Mouse (Mus musculus): Measurements from ENCODE around the gene Gm10024. TPM values are rescaled to one million over a fixed set of nuclear protein-coding genes. Genes with fewer than 3 reads are reported as not detected.
"Not testable (repeated sequence)": the region's sequence is repeated elsewhere in the genome, so short reads cannot be mapped to it uniquely, and the experiment has no call there.

The Gm10024 gene
- polyA plus RNA-seq, 1 experiment from 2014 or later: not detected

DNA sequence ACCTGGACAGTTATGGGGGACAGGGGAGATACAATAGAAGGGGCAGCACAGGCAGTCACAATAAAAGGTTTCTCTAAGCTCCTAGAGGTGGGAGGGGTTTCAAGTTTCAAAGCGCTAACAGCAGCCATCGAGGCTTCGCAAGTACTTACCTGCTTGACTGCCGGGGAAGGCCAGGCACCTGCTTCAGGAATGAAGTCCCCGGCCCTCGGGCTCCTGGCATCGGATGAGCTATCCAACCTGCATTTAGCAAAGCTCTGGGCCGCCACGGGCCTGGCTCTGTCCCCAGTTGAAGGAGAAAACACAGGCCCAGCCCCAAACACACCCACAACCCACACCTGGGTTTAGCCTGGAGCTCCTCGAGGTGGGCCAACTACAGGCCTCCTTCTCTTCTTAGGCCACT lies 24.2 kb upstream of the Gm10024 start:
- 20% methylated on average over 10 of the region's 10 CpGs for WGBS
- ATAC-seq (ENCODE audit: extremely low read depth, insufficient number of reproducible peaks, low FRiP score, low TSS enrichment): no peak
- Histone ChIP-seq H3K4me1 (peaks cover 11% of the 10 kb centered on the region), H3K4me2 (no peak overlapping the region), H3K27ac (replicated peaks) (no peak overlapping the region), H3K27me3 (replicated peaks) (peaks cover 92% of the 10 kb centered on the region), H3K36me3 (no peaks in the 10 kb centered on the region), H3K9me3 (no peaks in the 10 kb centered on the region), H3K4me3 (no peak overlapping the region), H3K9ac (no peak overlapping the region)

DNA sequence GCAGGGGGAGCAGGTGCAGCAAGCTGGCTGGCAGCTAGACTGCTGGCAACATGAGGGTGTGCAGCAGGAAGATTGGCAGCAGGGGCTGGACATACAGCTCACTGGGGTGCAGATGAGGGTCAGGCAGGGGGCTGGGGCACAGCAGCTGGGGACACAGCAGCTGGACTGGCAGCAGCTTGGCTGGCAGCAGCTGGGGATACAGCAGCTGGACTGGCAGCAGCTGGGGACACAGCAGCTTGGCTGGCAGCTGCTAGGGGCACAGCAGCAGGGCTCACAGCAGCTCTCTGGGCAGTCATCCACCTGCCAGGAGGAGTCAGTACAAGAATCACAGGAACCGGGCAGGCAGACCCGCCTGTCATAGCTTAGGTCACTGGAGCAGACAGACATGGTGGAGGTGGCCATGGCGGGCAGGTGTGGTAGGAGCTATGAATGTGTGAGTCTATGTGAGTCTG lies 20.9 kb upstream of the Gm10024 start, which contains the start of gene Gm19402:
Gm19402 (minus strand) TSS at position 402 of the 452 bp plus-strand sequence.
- not testable (repeated sequence) for H3K27ac ChIP-seq (replicated peaks); ATAC-seq (ENCODE audit: extremely low read depth, insufficient number of reproducible peaks, low FRiP score, low TSS enrichment); H3K9me3 ChIP-seq; H3K9ac ChIP-seq; H3K4me3 ChIP-seq; H3K36me3 ChIP-seq; H3K4me2 ChIP-seq
- WGBS: 58% methylated on average over 3 of the region's 3 CpGs
- H3K4me1 ChIP-seq: peaks cover 11% of the 10 kb centered on the region
- peaks cover 75% of the 10 kb centered on the region for H3K27me3 ChIP-seq (replicated peaks)

DNA sequence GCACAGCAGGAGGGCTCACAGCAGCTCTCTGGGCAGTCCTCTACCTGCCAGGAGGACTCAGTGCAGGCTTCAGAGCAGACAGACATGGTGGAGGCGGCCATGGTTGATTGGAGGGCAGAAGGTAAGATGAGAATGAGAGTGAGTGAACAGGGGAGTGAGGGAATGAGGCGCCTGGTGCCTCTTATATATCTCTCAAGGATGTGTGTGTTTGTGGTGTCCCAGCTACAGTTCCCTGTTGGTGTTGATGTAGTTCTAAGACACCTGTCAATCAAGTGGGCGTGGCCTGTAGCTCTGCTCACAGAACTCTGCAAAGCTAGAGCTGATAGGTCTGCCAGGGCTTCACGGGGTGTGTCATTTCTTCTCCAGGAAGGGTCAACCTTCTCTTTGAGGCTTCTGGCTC lies 14.1 kb upstream of the Gm10024 start, which contains the start of gene Gm9508:
Gm9508 (minus strand) TSS at position 101 of the 400 bp plus-strand sequence.
- Histone ChIP-seq H3K9ac (no peak within 1 kb of the TSS), H3K9me3 (peaks cover 7% of the 10 kb centered on the region; the same call in 1 of the 2 replicates), H3K4me2 (no peak within 1 kb of the TSS), H3K36me3 (no peaks in the 10 kb centered on the region), H3K27me3 (replicated peaks) (peaks cover 26% of the 10 kb centered on the region), H3K4me3 (no peak within 1 kb of the TSS), H3K4me1 (no peaks in the 10 kb centered on the region), H3K27ac (replicated peaks) (no peak within 1 kb of the TSS)
- 33% methylated on average over 4 of the region's 4 CpGs for WGBS
- no peak for ATAC-seq (ENCODE audit: extremely low read depth, insufficient number of reproducible peaks, low FRiP score, low TSS enrichment)

GRCm38 (mm10) chr10:77706326-77706725 lies 4.9 kb upstream of the Gm10024 start, which contains the start of gene Gm10272:
Gene Gm10272, plus strand, starts transcription at chr10:77706626.
- H3K4me3 ChIP-seq: no peak within 1 kb of the TSS
- H3K4me2 ChIP-seq: no peak within 1 kb of the TSS
- no peaks in the 10 kb centered on the region for H3K36me3 ChIP-seq
- H3K27ac ChIP-seq (replicated peaks): no peak within 1 kb of the TSS
- H3K9me3 ChIP-seq: 0 out of 2 replicates have a peak, but pooled peaks cover 12% of the 10 kb centered on the region
- 100% methylated on average over 1 of the region's 1 CpGs for WGBS
- H3K27me3 ChIP-seq (replicated peaks): no peaks in the 10 kb centered on the region
- ATAC-seq (ENCODE audit: extremely low read depth, insufficient number of reproducible peaks, low FRiP score, low TSS enrichment): no peak
- no peak within 1 kb of the TSS for H3K9ac ChIP-seq
- H3K4me1 ChIP-seq: no peaks in the 10 kb centered on the region

DNA sequence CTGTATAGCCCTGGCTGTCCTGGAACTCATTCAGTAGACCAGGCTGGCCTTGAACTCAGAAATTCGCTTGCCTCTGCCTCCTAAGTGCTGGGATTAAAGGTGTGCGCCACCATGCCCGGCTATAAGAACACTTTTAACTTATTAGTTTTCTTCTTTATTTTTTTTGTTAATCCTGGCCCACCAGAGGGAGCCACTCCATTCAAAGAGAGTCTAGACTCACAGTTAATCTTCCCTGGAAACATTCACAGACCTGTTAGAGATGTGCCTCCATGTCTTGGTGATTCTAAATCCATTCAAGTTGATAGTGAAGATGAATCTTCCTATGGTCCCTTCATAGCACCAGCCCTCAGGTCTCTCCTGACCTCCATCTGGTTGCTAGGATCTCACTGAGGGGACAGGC lies 1.4 kb upstream of the Gm10024 start:
- H3K9me3 ChIP-seq: 0 out of 2 replicates have a peak, but pooled peaks cover 8% of the 10 kb centered on the region
- no peaks in the 10 kb centered on the region for H3K36me3 ChIP-seq
- H3K4me3 ChIP-seq: no peak overlapping the region
- H3K4me1 ChIP-seq: no peaks in the 10 kb centered on the region
- H3K27me3 ChIP-seq (replicated peaks): no peaks in the 10 kb centered on the region
- ATAC-seq (ENCODE audit: extremely low read depth, insufficient number of reproducible peaks, low FRiP score, low TSS enrichment): no peak
- no peak overlapping the region for H3K4me2 ChIP-seq
- WGBS: 67% methylated on average over 3 of the region's 3 CpGs
- H3K27ac ChIP-seq (replicated peaks): no peak overlapping the region
- H3K9ac ChIP-seq: no peak overlapping the region

DNA sequence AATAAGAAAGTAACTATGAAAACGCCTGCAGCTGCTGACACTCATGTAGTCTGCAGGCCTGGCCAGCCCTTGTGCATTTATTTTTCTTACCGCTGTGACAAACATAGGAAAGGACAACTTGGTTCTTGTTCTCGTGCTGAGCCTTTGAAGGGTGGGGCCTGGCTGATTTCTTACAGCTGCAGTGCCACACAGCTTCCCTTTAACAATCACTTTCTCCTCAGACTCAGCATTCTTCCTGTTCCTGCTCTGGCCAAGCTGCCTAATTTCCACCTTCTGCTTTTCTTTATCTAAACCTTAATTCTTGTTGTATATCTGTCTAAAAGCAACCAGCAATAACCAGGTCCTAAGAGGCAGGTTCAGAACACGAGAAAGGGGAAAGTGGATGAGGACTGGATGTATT lies 2.5 kb downstream of the Gm10024 start:
- Histone ChIP-seq H3K4me3 (no peak overlapping the region), H3K27me3 (replicated peaks) (no peaks in the 10 kb centered on the region), H3K4me1 (no peaks in the 10 kb centered on the region), H3K9me3 (0 out of 2 replicates have a peak, but pooled peaks cover 8% of the 10 kb centered on the region), H3K9ac (no peak overlapping the region), H3K27ac (replicated peaks) (no peak overlapping the region), H3K36me3 (no peaks in the 10 kb centered on the region), H3K4me2 (no peak overlapping the region)
- WGBS: 59% methylated on average over 4 of the region's 4 CpGs
- ATAC-seq (ENCODE audit: extremely low read depth, insufficient number of reproducible peaks, low FRiP score, low TSS enrichment): no peak

DNA sequence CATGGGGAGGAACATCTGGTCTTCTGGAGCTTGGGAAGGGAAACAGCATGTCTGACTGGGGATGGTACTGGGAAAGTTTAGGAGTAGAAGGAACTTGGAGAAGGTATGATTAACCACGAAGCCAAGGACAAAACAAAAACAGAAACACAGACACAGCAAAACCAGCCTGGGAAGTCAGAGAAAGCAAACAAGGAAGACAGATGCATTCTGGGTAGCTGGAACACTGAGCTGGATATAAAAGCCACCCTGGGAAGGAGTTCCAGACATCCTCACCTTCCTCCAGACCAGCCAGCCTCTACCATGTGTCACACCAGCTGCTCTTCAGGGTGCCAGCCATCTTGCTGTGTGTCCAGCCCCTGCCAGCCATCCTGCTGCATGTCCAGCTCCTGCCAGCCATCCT lies 4.2 kb downstream of the Gm10024 start, which contains the start of gene Gm10142:
Gm10142 (plus strand) TSS at position 301 of the 400 bp plus-strand sequence.
- H3K27ac ChIP-seq (replicated peaks): no peak within 1 kb of the TSS
- no peak within 1 kb of the TSS for H3K4me2 ChIP-seq
- no peaks in the 10 kb centered on the region for H3K27me3 ChIP-seq (replicated peaks)
- no peaks in the 10 kb centered on the region for H3K4me1 ChIP-seq
- no peaks in the 10 kb centered on the region for H3K36me3 ChIP-seq
- H3K9ac ChIP-seq: no peak within 1 kb of the TSS
- H3K9me3 ChIP-seq: 0 out of 2 replicates have a peak, but pooled peaks cover 8% of the 10 kb centered on the region
- no peak for ATAC-seq (ENCODE audit: extremely low read depth, insufficient number of reproducible peaks, low FRiP score, low TSS enrichment)
- no peak within 1 kb of the TSS for H3K4me3 ChIP-seq
- 64% methylated on average over 1 of the region's 1 CpGs for WGBS

GRCm38 (mm10) chr10:77720299-77720698 lies 9.0 kb downstream of the Gm10024 start, which contains the start of gene Krtap12-1:
Gene Krtap12-1, plus strand, starts transcription at chr10:77720599.
- not testable (repeated sequence) for H3K27ac ChIP-seq (replicated peaks)

DNA sequence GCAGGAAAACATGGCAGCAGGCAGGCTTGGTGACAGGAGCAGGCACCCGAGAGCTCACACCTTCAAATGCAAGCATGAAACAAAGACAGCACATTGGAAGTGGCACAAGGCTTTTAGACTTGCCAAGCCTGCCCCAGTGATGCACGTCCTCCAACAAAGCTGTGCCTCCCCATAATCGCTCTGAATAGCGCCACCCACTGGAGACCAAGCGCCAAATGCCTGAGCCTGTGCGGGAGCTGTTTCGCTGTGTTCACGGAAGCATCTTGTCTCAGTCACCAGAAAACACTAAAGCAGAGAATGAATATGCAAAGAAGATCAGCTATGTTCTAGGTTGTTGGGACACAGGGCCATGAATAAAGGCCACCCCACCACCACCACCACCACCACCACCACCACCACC lies 13.6 kb downstream of the Gm10024 start:
- Histone ChIP-seq H3K9me3 (no peaks in the 10 kb centered on the region), H3K36me3 (no peaks in the 10 kb centered on the region), H3K4me3 (no peak overlapping the region), H3K4me2 (no peak overlapping the region), H3K9ac (no peak overlapping the region), H3K27me3 (replicated peaks) (no peaks in the 10 kb centered on the region), H3K27ac (replicated peaks) (no peak overlapping the region), H3K4me1 (no peaks in the 10 kb centered on the region)
- no peak for ATAC-seq (ENCODE audit: extremely low read depth, insufficient number of reproducible peaks, low FRiP score, low TSS enrichment)
- WGBS: 65% methylated on average over 8 of the region's 8 CpGs

More at GRCm38 (mm10) chr10:77720299-77720698, 9.0 kb downstream of the Gm10024 start, which contains the start of gene Krtap12-1:
- H3K9me3 ChIP-seq; H3K4me3 ChIP-seq; H3K36me3 ChIP-seq; H3K9ac ChIP-seq; H3K4me2 ChIP-seq; H3K4me1 ChIP-seq; ATAC-seq (ENCODE audit: extremely low read depth, insufficient number of reproducible peaks, low FRiP score, low TSS enrichment); H3K27me3 ChIP-seq (replicated peaks): not testable (repeated sequence)
- WGBS: 72% methylated on average over 1 of the region's 1 CpGs

GRCm38 (mm10) chr10:77726186-77726585 lies 14.9 kb downstream of the Gm10024 start, which contains the start of gene Gm10100:
Gene Gm10100, plus strand, starts transcription at chr10:77726486.
- Histone ChIP-seq H3K4me1 (no peaks in the 10 kb centered on the region), H3K9ac (no peak within 1 kb of the TSS), H3K27ac (replicated peaks) (no peak within 1 kb of the TSS), H3K4me2 (no peak within 1 kb of the TSS), H3K4me3 (no peak within 1 kb of the TSS), H3K27me3 (replicated peaks) (no peaks in the 10 kb centered on the region), H3K36me3 (no peaks in the 10 kb centered on the region), H3K9me3 (no peaks in the 10 kb centered on the region)
- ATAC-seq (ENCODE audit: extremely low read depth, insufficient number of reproducible peaks, low FRiP score, low TSS enrichment): no peak
- WGBS: 24% methylated on average over 3 of the region's 3 CpGs

DNA sequence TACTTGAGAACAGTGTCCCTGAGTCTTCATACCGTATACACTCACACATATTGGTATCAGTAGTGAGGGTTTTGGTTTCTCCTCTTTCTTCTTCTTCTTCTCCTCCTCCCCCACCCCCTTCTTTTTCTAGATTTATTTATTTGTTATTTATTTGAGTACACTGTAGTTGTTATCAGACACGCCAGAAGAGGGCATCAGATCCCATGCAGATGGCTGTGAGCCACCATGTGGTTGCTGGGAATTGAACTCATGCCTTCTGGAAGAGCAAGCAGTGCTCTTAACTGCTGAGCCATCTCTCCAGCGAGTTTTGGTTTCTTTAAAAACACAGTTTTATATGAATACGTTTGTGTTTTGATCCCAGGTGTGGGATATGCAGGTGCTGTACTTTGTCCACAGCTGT lies 17.0 kb downstream of the Gm10024 start:
- H3K4me3 ChIP-seq: no peak overlapping the region
- no peak for ATAC-seq (ENCODE audit: extremely low read depth, insufficient number of reproducible peaks, low FRiP score, low TSS enrichment)
- no peak overlapping the region for H3K9ac ChIP-seq
- no peaks in the 10 kb centered on the region for H3K36me3 ChIP-seq
- no peak overlapping the region for H3K27ac ChIP-seq (replicated peaks)
- H3K27me3 ChIP-seq (replicated peaks): no peaks in the 10 kb centered on the region
- H3K4me1 ChIP-seq: no peaks in the 10 kb centered on the region
- no peak overlapping the region for H3K4me2 ChIP-seq
- no peaks in the 10 kb centered on the region for H3K9me3 ChIP-seq
- 53% methylated on average over 4 of the region's 4 CpGs for WGBS

DNA sequence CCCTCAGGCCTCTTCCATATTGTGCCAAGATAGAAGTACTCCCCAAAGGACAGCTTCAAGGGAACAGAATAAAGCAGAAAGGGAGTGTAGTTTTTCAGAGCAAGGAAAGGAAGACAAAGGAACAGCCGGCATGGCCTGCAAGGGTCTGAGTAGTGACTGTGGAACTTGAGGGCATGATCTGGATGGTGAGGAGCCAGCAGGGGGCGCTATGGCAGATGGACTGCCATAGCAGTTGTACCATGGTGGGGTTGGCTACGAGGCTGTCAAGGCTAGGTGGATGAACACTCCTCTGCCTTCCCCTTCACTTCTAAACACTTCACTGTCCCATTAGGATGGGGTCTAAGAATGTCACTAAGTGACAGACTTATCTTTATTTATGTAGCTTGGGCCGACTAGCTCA lies 18.0 kb downstream of the Gm10024 start:
- Histone ChIP-seq H3K27me3 (replicated peaks) (no peaks in the 10 kb centered on the region), H3K9me3 (peaks cover 4% of the 10 kb centered on the region), H3K4me3 (no peak overlapping the region), H3K4me2 (no peak overlapping the region), H3K27ac (replicated peaks) (no peak overlapping the region), H3K9ac (no peak overlapping the region), H3K36me3 (no peaks in the 10 kb centered on the region), H3K4me1 (no peaks in the 10 kb centered on the region)
- no peak for ATAC-seq (ENCODE audit: extremely low read depth, insufficient number of reproducible peaks, low FRiP score, low TSS enrichment)
- 45% methylated on average over 4 of the region's 4 CpGs for WGBS

Data from heart, embryonic 13.5 days (tissue).